Mouse (Mus musculus): Measurements from ENCODE around the gene Dock10. TPM values are rescaled to one million over a fixed set of nuclear protein-coding genes. Genes with fewer than 3 reads are reported as not detected.

Dock10 gene
- polyA plus RNA-seq (2014; fragmentation: Nextera tagmentation; extraction: Ambion mirVana): 5.4 and 5.5 TPM in 2 replicates

DNA sequence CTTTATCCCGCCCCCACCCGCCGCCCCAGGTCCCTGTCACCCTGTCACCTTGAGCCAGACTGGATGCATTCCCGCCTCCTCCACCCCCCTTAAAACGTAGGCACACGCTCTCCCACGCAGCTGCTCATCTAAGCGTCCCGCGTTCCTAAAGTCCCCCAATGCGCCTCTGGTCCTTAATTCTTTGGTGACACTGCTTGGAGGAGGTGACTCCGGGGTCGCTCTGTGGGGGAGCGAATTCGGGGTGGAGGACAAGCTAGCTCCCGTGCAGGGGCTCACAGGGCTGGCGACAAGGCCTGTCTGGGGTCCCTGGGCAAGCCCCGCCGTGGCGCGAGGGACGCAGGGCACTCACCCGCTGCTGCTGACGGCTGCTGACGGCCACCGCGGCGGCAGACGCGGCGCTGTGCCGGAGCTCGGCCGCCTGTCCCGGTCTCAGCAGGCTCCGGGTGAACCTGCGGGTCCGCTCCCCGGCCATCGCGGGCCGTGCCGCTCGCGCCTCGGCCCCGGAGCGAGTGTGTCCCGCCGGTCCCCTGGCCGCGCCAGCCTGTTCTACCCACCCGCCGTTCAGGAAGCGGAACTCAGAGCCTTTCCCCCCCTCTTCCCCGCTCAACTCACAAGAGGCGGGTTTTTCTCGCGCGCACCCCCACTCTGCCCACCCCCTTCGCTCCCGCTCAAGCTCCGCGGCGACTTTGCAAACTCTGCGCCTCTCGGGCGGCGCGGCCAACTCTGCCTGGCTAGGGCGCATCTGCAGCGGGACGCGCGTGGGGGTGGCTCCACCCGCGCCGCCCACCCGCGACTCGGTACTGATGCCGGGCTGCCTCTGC is at the start of gene Dock10:
Gene Dock10, minus strand, starts transcription at position 551 of the 821 bp plus-strand sequence.
- DNase-seq (ENCODE audit: low spot score) (peak; percentile 62), ATAC-seq (replicated peaks; ENCODE audit: insufficient number of reproducible peaks, low FRiP score, low TSS enrichment, low read depth) (peak; percentile 69)
- no peaks in the 10 kb centered on the region; the same call in 1 of the 2 replicates for H3K4me1 ChIP-seq (ENCODE audit: control insufficient read depth, insufficient read depth, low read length)
- H3K36me3 ChIP-seq (replicated peaks; ENCODE audit: control insufficient read depth, insufficient read depth, low read depth, low read length): no peaks in the 10 kb centered on the region
- H3K4me3 ChIP-seq (ENCODE audit: low read depth, low read length): peak within 1 kb of the TSS; percentile 62
- H3K9me3 ChIP-seq (replicated peaks; ENCODE audit: control insufficient read depth, low read length): no peaks in the 10 kb centered on the region
- H3K4me2 ChIP-seq (ENCODE audit: low read depth, low read length): peak within 1 kb of the TSS; percentile 97
- H3K27me3 ChIP-seq (ENCODE audit: control insufficient read depth, insufficient read depth, low read length): no peaks in the 10 kb centered on the region
- H3K9ac ChIP-seq (replicated peaks; ENCODE audit: low read length): peak within 1 kb of the TSS; percentile 67
- H3K27ac ChIP-seq (replicated peaks; ENCODE audit: low read depth, low read length): no peak within 1 kb of the TSS
- under 1% methylated on average over 66 of the region's 82 CpGs for WGBS

DNA sequence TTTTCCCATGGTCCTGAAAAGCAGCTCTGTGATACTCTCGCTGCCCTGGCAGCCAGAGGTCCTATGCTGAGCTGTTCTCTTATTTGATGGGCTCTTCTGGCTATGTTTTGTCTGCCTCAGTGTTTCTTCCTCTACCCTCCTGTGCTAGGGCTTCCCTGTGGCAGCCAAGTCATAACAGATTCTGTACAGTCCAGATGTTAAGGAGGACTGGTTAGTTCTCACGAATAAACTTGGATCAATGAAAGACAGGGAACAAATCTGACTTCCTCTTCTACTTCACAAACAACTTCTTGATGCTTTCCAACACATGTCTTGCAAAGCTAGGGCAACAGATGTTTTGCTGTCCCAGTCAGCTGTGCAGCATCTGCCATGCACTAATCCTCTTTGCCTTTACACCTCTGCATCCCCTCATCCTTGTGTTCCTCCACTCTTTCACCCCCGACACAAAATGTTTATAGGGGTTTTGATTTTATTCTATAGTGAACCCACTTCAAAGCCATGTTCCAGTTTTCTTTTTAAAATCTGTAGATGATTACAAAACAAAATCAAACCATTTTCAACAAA is 48.6 kb upstream of the Dock10 start:
- no peak for DNase-seq (ENCODE audit: low spot score)
- no peak overlapping the region for H3K27ac ChIP-seq (replicated peaks; ENCODE audit: low read depth, low read length)
- no peak overlapping the region for H3K9ac ChIP-seq (replicated peaks; ENCODE audit: low read length)
- H3K4me1 ChIP-seq (ENCODE audit: control insufficient read depth, insufficient read depth, low read length): no peaks in the 10 kb centered on the region
- no peaks in the 10 kb centered on the region for H3K27me3 ChIP-seq (ENCODE audit: control insufficient read depth, insufficient read depth, low read length)
- H3K36me3 ChIP-seq (replicated peaks; ENCODE audit: control insufficient read depth, insufficient read depth, low read depth, low read length): no peaks in the 10 kb centered on the region
- WGBS: 77% methylated on average over 3 of the region's 3 CpGs
- H3K4me3 ChIP-seq (ENCODE audit: low read depth, low read length): no peak overlapping the region
- no peak for ATAC-seq (replicated peaks; ENCODE audit: insufficient number of reproducible peaks, low FRiP score, low TSS enrichment, low read depth)
- no peak overlapping the region for H3K4me2 ChIP-seq (ENCODE audit: low read depth, low read length)
- H3K9me3 ChIP-seq (replicated peaks; ENCODE audit: control insufficient read depth, low read length): no peaks in the 10 kb centered on the region

DNA sequence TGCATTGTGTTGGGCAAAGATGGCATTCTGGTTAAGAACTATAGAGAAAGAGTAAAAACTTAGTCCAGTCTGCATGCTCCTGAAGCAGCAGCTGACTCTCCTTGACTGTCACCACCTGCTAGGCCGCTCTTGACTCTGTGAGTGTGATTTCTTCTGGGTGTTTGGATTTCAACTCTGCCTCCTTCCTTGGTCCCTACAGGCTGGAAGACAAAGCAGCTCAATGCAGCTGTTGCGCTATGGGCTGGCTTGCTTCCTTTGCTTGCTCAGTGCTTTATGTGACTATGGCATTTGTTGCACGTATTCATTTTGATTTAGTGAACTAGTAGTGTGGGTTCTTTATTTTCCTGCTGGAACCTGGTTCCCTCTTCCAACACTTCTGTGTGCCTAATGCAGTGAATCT is 43.7 kb upstream of the Dock10 start:
- Histone ChIP-seq H3K4me2 (ENCODE audit: low read depth, low read length) (no peak overlapping the region), H3K9ac (replicated peaks; ENCODE audit: low read length) (no peak overlapping the region), H3K9me3 (replicated peaks; ENCODE audit: control insufficient read depth, low read length) (no peaks in the 10 kb centered on the region), H3K4me3 (ENCODE audit: low read depth, low read length) (no peak overlapping the region), H3K27me3 (ENCODE audit: control insufficient read depth, insufficient read depth, low read length) (no peaks in the 10 kb centered on the region), H3K4me1 (ENCODE audit: control insufficient read depth, insufficient read depth, low read length) (no peaks in the 10 kb centered on the region), H3K27ac (replicated peaks; ENCODE audit: low read depth, low read length) (no peak overlapping the region), H3K36me3 (replicated peaks; ENCODE audit: control insufficient read depth, insufficient read depth, low read depth, low read length) (no peaks in the 10 kb centered on the region)
- ATAC-seq (replicated peaks; ENCODE audit: insufficient number of reproducible peaks, low FRiP score, low TSS enrichment, low read depth): no peak
- WGBS: 76% methylated on average over 3 of the region's 3 CpGs
- no peak for DNase-seq (ENCODE audit: low spot score)

DNA sequence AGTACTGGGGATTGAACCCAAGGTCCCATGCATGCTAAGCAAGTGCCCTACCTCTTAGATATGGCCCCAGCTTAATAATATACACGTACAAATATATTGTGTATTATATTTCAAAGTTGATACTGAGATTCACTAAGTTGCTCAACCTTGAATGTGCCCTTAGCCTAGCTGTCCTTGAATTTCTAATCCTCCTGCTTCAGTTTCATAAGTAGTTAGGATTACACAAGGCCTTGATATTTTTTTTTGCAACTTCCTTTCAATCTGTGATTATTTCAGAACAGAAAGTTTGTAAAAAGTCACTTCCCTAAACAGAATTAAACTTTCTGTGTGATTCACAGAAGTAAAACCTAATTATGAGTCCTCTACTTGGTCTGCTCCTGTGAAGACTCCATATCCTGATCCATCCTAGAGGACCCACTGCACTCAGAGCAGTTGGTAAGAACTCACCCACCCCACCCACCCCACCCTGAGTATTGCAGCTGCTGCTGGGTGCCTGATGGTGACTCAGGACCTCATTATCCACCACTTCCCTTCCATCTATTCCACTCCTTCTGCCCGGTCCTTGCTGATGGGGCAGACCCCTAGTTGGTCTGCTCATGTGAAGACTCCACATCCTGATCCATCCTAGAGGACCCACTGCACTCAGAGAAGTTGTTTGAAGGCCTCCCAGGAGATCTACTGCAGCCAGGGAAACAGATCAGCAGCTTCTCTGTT is 26.9 kb upstream of the Dock10 start:
- H3K27ac ChIP-seq (replicated peaks; ENCODE audit: low read depth, low read length): no peak overlapping the region
- H3K4me1 ChIP-seq (ENCODE audit: control insufficient read depth, insufficient read depth, low read length): no peaks in the 10 kb centered on the region
- no peaks in the 10 kb centered on the region for H3K27me3 ChIP-seq (ENCODE audit: control insufficient read depth, insufficient read depth, low read length)
- DNase-seq (ENCODE audit: low spot score) (no peak), ATAC-seq (replicated peaks; ENCODE audit: insufficient number of reproducible peaks, low FRiP score, low TSS enrichment, low read depth) (no peak)
- no peak overlapping the region for H3K4me3 ChIP-seq (ENCODE audit: low read depth, low read length)
- H3K9ac ChIP-seq (replicated peaks; ENCODE audit: low read length): no peak overlapping the region
- H3K4me2 ChIP-seq (ENCODE audit: low read depth, low read length): no peak overlapping the region
- no peaks in the 10 kb centered on the region for H3K9me3 ChIP-seq (replicated peaks; ENCODE audit: control insufficient read depth, low read length)
- no peaks in the 10 kb centered on the region for H3K36me3 ChIP-seq (replicated peaks; ENCODE audit: control insufficient read depth, insufficient read depth, low read depth, low read length)
- 87% methylated on average over 2 of the region's 2 CpGs for WGBS

DNA sequence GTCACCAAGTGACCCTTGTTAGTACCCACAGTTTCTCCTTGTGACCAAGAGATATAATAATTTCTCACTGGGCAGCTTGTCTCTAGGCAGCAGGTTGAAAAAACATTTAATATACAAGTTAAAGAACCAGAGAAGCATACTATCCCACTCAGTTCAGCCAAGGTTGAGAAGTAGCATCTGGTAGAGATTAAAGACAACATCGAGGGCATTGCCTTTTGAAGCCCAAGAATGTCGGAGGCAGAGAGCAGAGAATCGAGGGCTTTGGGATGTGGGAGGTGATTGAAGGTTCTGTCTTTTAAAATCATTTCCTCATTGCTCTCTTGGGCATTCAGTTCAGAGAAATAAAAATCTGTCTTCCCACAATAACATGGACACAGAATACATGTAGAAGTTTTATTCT is 25.8 kb upstream of the Dock10 start:
- Histone ChIP-seq H3K9ac (replicated peaks; ENCODE audit: low read length) (no peak overlapping the region), H3K36me3 (replicated peaks; ENCODE audit: control insufficient read depth, insufficient read depth, low read depth, low read length) (no peaks in the 10 kb centered on the region), H3K4me2 (ENCODE audit: low read depth, low read length) (no peak overlapping the region), H3K9me3 (replicated peaks; ENCODE audit: control insufficient read depth, low read length) (no peaks in the 10 kb centered on the region), H3K27me3 (ENCODE audit: control insufficient read depth, insufficient read depth, low read length) (no peaks in the 10 kb centered on the region), H3K4me1 (ENCODE audit: control insufficient read depth, insufficient read depth, low read length) (no peaks in the 10 kb centered on the region), H3K27ac (replicated peaks; ENCODE audit: low read depth, low read length) (no peak overlapping the region), H3K4me3 (ENCODE audit: low read depth, low read length) (no peak overlapping the region)
- 24% methylated on average over 3 of the region's 3 CpGs for WGBS
- ATAC-seq (replicated peaks; ENCODE audit: insufficient number of reproducible peaks, low FRiP score, low TSS enrichment, low read depth): no peak
- peak; percentile 49 for DNase-seq (ENCODE audit: low spot score)

DNA sequence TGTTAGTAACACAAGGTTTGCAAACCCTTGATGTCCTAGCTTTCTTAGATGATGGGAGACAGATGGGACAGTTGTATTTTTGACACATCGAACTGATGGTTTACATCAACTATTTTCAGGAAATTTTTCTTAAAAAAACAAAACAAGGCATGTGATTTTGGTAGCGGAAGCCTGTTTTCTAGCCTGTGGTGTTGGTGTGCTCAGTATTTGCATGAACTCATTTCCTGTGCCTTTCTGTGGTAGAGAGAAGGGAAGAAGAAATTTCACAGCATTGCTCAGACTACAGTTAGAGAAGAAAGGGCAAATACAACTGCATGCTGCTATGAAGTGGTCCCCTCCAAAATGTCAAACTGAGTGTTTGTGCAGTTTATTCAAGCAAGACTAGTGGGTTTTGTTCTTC is 7.2 kb upstream of the Dock10 start:
- Histone ChIP-seq H3K27me3 (ENCODE audit: control insufficient read depth, insufficient read depth, low read length) (no peaks in the 10 kb centered on the region), H3K4me1 (ENCODE audit: control insufficient read depth, insufficient read depth, low read length) (no peaks in the 10 kb centered on the region), H3K4me3 (ENCODE audit: low read depth, low read length) (no peak overlapping the region), H3K9me3 (replicated peaks; ENCODE audit: control insufficient read depth, low read length) (no peaks in the 10 kb centered on the region), H3K4me2 (ENCODE audit: low read depth, low read length) (no peak overlapping the region), H3K36me3 (replicated peaks; ENCODE audit: control insufficient read depth, insufficient read depth, low read depth, low read length) (no peaks in the 10 kb centered on the region), H3K27ac (replicated peaks; ENCODE audit: low read depth, low read length) (no peak overlapping the region), H3K9ac (replicated peaks; ENCODE audit: low read length) (no peak overlapping the region)
- DNase-seq (ENCODE audit: low spot score): no peak
- no peak for ATAC-seq (replicated peaks; ENCODE audit: insufficient number of reproducible peaks, low FRiP score, low TSS enrichment, low read depth)
- 76% methylated on average over 2 of the region's 2 CpGs for WGBS

DNA sequence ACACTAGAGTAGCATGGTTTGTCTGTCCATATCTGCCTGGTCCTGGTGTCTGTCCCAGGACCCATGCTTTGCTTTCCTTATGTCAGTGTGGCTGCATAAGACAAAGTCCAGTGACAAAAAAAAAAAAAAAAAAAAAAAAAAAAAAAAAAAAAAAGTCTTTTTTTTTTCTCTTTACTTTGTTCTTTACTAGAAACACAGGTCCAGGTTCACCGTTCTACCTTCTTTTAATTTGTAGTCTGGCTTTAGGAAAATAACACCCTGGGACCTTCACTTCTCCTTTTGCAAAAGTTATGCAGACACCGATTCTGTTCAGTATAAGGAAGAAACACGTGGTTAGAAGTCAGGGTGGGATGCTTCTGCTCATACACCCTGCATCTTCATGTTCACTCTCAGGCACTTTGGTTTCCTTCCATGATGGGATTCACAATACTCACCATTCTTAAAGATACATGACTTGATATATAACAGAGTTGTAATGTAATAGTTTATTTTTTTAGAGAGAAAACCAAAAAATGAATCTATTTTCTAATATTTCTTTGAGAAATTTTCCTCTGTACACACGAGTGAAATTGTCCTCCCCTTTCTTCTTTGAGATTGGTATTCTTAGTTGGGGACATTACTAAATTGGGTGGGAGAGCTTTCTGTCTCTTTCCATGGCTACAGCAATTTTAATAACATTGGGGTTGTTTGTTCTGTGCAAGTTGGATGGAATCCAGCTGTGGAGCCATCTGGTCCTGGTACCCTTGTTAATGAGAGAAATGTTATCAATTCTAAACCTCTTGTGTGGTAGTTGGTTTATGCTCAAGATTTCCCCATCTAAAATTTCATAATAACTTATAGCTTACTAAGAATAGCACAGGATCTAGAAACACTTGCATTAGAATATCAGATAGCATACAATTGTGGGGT is 5.0 kb upstream of the Dock10 start:
- H3K27me3 ChIP-seq (ENCODE audit: control insufficient read depth, insufficient read depth, low read length): no peaks in the 10 kb centered on the region
- no peak overlapping the region for H3K4me3 ChIP-seq (ENCODE audit: low read depth, low read length)
- no peak for ATAC-seq (replicated peaks; ENCODE audit: insufficient number of reproducible peaks, low FRiP score, low TSS enrichment, low read depth)
- no peak overlapping the region for H3K4me2 ChIP-seq (ENCODE audit: low read depth, low read length)
- peak; percentile 22 for DNase-seq (ENCODE audit: low spot score)
- 71% methylated on average over 4 of the region's 4 CpGs for WGBS
- H3K4me1 ChIP-seq (ENCODE audit: control insufficient read depth, insufficient read depth, low read length): no peaks in the 10 kb centered on the region
- no peak overlapping the region for H3K27ac ChIP-seq (replicated peaks; ENCODE audit: low read depth, low read length)
- no peak overlapping the region for H3K9ac ChIP-seq (replicated peaks; ENCODE audit: low read length)
- no peaks in the 10 kb centered on the region for H3K36me3 ChIP-seq (replicated peaks; ENCODE audit: control insufficient read depth, insufficient read depth, low read depth, low read length)
- H3K9me3 ChIP-seq (replicated peaks; ENCODE audit: control insufficient read depth, low read length): no peaks in the 10 kb centered on the region
